Mouse (Mus musculus): ENCODE measurements at regions not wholly inside any gene's neighbourhood (a gene's known extent, or its start where the extent isn't known, plus 50 kb on each side); places are given as distances from the start of the nearest gene placed in this dataset.

DNA sequence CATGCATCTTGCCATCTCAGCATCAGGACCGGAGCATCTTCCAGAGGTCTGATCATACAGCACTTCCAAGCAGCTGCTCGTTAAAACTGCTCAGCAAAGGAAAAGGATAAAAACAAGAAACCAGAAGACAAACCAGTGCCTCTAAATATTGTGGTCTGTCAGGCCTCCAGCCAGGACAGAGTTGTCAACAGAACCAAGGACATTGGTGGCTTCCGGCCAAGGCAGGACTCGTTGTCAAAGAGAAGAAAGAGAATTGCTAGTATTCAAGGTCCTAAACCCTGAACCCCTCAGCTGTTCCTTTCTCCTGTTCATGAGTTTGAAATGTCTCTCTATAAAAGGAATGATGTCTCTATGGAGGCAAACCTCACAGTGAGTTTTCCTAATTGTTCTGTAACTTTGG is 155.0 kb downstream of the Sp3 start:
- DNase-seq (ENCODE audit: low spot score), result no peak

DNA sequence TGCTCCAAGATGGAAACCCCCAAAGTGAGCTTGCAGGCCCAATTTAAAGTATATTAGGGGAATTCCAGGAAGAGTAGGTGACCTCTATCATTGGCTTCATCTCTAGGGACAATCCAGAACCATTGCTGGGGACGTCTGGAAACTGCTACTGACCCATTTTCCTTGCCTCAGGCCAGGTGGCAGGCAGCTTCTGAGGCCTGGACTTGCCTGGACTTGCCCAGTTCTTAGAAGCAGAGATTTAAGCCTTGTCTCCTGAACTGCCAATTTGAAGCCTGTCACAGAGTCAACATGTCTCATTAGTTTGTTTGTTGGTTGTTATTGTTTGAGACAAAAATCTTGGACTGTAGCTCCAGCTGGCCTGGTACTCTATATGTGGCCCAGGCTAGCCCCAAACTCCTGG is 151.1 kb downstream of the Sp3 start:
- DNase-seq (ENCODE audit: low spot score), result no peak

DNA sequence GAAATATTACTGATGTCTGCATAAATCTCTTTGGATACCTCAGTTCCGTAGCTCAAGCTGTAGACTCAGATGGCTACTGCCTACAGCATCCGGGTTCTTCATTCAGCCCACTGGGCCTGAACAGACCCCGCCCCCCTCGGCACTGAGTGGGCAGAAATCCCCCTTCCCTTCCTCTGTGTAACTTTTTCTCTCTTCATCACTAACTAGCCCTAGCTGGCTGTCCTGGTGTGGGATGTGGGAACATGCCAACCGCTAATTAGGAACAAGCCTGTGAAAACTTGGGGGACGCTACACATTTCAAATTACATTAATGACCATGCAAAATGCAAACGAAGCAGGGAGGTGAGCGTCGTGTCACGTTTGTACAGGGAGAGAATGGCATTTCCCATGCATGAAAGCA is 147.5 kb downstream of the Sp3 start:
- no peak for DNase-seq (ENCODE audit: low spot score)

DNA sequence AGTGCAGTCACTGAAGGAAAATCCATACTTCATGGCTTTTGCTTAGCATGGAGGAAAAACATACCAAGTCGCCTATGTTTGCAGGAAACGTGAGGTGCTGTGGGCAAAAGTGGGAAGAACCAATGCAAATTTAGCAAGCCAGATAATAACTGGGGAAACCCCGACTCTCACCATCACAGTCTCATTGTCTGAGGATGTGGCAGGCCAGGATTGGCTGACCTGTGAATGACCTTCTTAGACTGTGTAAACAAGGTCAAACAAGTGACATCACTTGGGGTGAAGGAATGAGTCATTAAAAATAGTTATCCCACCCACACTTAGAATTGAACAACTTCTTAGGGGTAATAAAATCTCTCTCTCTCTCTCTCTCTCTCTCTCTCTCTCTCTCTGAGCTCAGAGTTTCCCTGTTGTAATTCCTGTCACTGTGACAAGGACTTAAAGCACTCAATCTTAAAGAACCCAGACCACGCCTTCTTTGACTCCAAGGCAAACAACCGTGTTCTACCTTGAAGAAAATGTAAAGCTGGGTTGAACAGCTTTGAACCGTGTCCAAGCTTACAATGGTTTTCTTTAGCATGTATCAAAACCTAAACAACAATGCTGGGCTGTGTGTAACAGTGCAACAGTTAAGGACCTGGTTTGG is 142.0 kb downstream of the Sp3 start:
- no peak for DNase-seq (ENCODE audit: low spot score)

DNA sequence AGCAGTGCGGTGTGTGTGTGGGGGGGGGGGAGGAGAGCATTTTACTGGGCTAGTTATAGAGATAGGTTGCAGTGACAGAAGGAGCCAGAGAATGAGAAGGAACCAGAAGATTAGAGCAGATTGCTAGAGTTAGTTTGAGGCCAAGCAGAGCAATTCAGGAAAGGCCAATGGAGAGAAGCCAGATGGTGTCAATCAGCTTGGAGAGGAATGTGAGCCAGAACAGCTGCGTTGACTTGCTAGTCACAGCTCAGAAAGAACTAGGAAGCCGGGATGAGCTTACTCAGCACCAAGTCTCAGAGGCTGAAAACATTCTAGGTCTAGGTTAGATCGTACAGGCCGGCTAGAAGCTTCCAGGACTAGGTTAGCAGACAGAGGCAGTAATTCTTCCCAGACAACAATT is 140.6 kb downstream of the Sp3 start:
- peak; percentile 46 for DNase-seq (ENCODE audit: low spot score)

DNA sequence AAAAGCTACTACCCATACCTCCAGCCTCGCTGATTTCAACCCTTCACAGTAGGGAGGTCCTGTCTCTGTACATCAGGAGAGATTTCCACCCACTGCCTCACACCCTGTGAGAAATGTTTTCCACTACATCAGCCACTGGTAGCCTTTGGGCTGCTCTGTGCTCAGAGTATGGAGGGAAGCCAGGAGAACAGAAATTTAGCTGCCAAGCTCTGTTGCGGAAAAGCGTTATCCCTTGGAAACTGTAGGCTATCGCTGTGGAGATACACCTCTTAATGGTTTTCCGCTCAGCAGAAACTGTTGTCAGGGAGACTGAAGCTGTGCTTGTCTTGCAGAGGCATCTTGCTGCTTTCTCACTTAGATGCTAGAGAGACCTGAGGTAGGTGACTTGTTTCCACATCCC is 138.9 kb downstream of the Sp3 start:
- peak; percentile 40 for DNase-seq (ENCODE audit: low spot score)

DNA sequence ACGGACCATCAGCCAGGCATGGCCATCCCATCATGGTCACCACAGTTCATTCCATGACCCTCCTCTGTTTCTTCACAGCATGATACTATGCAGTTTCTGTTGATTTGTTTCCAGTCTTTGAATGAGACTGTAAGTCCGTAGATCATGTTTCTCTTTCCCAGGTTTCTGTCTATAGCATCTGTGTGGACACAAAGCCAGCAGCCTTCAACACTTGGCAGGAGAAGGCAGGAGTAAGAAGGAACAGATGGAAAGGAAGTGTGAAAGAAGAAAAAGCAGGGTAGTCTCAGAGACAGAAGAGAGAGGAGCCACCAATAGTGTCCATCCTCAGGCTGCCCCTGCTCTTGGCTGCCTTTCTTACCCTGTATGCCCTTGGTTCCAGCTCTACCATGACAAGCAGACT is 136.6 kb downstream of the Sp3 start:
- no peak for DNase-seq (ENCODE audit: low spot score)

DNA sequence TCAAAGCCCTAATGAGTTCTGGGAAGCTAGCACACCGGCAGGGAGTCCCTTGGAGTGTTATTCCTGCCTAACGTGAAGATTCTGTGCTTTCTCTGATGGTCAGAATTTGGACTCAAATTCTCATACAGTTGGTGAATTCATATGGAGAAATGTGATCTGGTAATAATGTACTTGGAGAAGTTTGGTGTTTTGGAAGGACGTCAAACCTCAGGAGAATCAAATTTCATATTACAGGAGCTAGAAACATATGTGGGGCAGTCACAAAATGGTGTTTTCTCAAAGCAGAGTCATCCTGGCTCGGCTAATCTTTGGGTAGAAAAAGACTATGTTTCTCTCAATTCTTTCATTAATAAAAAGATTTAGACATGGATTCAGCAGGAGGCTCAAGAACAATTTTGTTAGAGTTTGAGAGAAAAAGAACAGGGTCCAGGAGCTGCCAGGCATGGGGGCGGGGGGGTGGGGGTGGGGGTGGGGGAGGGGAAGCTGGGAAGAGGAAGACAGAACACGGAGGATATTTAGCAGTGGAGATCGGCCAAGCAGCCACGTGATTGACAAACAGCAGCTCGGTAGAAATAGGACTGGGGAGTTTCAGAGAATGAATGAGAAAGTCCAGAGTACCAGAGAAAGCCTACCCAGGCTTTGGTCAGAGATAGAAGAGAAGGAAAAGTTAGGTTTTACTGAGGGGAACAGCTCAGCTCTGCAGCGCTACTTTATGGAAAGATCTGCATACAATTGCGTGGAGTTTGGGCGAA is 130.6 kb downstream of the Sp3 start:
- DNase-seq (ENCODE audit: low spot score), result no peak

DNA sequence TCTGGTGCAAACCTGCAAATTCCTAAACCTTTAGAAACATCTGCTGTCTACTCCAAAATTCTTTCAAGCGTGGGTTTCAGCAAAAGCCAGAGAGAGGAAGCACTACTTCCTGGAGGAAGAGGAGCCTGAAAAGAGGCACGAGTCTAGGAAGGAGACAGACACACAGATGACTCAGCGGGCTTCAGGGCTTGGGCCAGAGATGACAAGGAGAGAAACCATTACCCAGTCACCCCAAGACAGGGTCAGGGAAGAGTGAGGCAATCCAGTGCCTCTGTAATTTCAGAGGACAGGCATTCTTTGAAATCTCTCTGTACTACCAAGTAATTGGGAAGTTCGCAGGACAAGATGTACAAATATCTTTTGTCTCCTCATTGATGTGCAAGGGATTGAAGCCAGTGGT is 127.7 kb downstream of the Sp3 start:
- peak; percentile 59 for DNase-seq (ENCODE audit: low spot score)

DNA sequence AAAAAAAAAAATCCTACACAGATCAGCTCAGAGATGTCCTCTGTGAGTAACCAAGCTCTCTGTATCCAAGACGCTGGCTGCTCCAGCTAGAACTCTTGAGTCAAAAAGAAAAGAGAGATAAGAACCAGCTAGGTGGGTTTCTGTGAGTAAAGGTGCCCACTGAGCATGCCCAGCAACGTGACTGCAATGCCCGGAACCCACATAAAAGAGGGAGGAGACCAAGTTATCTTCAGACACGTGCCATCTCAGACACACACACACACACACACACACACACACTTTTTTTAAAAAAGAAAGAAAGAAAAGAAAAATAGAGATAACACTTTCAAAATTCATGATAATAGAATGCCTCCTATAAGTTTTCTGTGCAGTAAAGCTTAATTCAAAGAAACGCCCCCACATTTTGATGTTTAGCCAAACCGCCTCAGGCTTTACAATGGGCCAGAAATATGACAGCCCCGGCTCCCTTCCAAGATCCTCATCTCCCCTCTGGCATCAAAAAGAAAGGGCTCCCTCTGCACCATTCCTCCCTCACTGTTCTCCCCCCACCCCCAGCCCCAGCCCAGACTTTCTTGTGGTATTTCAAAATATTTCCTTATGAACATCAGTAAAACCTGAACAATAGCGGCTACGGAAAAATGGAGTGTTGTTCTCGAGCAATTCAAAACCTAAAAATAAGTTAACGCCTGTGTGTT is 124.8 kb downstream of the Sp3 start:
- DNase-seq (ENCODE audit: low spot score), result no peak

DNA sequence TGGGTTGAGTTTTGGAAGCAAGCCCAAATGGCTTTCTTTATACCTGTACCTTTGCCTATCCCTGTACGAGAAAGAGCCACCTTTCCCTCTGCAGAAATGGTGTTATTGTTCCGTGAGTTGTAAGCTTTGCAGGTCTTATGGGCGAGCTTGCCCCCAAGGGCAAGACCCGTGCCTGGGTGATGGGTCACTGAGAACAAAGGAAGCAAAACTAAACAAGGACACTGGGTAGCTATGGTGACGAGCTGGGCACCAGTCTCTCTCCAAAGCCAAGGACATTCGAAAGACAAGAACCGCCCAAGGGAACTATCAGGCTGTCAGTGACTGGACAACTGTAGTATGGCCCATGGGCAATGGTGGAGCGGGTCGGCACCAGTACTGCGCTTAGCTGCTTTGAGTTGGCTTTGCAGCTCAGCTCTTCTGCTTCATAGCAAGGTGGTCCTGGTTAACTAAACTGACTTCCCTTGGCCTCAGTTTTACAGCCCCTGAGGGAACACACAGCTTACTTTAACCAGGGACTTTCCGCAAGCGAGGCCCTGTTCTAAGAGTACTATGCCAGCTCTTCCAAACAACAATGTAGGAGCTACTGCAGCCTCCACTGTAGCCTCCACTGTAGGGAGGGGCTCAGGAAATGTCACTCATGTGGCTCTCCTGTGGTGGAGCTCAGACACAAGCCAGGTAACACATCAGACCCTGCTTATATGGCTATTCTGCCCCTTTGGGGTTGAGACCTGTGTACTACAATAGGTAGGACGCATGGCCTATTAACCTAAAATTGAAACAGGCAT is 124.1 kb downstream of the Sp3 start:
- DNase-seq (ENCODE audit: low spot score), result no peak

DNA sequence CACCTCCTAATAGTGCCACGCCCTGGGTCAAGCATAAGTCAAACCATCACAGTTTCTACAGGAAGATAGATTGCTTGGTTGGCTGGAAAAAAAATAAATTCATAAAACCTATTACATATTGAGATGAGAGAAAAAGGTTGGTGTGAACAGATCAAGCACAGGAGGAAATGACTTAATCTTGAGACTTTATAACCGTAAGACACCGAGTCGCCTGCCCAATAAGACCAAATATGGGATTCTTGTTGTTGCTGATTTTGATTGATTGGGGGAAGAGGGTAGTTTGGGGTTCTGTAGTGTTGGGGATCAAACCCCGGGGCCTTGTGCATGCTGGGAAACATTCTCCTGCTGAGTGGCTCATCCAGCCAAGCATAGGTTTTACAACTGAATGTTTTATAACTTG is 122.9 kb downstream of the Sp3 start:
- no peak for DNase-seq (ENCODE audit: low spot score)

DNA sequence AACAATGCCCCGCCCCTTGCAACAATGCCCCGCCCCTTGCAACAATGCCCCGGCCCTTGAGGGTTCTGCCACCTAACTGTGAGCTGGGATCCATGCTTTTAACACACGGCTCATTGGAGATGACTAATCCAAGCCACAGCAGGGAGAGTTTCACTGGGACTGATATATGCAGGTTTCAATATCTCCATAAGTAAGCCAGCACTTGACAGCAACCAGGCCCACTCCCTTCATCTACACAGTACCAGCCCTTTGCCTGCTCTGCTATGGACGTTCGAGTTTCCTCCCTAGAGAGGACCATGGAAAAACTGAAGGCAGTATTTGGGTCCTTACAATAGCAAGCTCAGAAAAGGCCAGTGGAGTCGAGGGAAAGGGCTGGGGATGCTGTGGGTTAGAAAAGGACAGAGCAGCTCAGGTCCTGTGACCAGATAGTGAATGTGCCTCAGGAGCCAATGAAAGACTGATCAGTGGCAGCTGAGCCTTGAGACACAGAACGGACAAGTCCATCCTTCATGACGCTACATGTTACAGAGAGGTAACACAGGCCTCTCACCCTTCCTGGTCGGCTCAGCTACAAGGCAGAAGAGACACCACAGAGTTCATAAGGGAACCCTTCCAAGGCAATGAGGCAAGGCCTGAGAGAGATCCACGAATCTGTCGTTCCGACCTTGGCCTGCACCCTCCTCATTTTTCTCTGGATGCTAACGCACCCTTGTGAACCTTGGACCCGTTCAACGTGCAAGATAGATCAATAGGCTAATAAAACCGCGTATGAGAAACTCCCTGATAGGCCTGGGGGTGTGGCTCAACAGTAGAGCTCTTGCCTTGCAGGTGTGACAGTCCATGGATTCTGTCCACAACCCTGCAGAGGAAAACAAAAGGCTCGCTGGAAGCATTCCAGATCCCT is 114.5 kb downstream of the Sp3 start:
- no peak for DNase-seq (ENCODE audit: low spot score)

DNA sequence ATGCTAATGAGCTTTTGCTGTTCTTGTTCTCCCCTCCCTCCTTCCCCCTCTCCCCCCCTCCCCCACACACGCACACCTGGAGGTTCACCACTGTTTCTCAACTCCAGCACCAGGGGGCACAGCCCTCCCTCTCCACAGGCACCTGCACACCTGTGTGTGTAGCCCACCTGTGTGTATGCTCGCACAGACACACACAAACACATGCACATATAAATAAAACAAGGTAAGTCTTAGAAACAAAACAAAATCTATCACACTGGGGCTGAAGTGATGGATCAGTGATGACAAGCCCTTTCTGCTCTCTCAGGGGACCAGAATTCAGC is 113.9 kb downstream of the Sp3 start:
- DNase-seq (ENCODE audit: low spot score), result no peak

DNA sequence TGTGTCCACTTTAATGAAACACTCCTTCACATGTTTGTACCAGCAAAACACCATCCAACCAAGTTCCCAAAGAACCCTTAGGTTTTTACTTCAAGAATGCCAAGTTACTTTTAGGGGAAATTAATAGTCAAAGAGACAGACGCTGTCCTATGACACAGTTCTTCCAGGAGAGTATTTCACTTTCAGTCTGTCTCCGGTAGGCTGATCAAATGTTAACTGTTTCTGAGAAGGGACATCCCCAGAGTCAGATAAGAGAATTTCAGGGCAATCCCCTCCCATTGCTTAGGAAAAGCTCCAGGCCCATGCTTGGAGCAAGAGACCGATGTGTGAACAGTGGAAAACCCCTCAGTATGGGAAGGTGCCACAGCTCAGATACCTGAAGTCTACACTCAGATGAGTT is 112.1 kb downstream of the Sp3 start:
- no peak for DNase-seq (ENCODE audit: low spot score)

DNA sequence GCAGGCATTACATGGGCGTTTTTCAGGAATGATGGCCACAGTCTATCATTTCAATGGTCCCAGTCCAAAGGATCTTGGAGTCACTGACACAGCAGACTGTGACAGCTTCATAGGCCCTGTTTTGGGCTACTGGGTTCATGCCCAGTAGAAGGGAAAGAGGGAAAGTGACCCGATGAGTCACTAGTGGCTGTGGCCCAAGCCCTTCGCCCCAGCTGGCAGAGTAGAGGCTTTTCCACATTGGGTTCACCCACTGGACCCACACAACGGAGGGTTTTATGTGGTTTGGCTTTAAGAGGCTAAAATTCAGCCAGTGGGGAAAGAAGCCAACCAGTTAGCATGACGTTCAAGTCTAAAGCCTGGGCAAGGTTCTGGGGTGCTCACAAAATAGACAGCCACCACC is 108.4 kb downstream of the Sp3 start:
- DNase-seq (ENCODE audit: low spot score), result peak; percentile 95

DNA sequence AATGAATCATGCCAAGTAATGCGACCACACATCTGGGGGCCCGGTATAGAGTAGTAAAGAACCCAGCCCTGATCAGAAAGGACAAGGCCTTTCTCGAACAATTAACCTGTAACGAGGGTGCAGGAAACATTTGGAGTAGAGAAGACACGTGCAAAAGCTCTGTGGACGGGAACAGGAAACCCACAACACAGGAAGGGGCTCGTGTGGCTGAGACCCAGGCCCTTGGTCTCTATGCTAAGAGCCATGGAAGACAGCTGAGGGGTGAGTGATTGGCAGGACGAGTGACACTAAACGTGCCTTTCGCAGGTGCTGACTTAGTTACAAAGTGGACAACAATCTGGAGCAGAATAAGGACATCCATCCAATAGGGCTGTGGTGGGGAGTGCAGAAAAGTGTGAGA is 106.3 kb downstream of the Sp3 start:
- DNase-seq (ENCODE audit: low spot score), result no peak

DNA sequence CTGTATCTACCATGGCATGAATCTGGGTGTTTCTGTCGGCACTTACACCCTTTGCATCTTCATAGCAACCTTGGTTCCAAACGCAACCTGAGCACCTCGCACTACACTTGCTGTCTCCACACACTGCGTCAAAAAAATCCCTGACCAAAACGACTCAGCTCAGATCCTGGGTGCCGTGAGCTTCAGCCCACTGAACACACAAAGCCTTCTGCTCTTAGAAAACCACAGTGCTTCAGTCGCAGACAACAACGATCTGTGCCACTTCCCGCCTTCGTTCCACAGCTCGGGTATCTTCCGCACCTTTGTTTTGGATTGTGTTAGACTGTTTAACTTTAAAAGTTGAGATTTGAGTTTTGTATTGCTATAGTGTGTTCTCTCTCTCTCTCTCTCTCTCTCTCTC is 105.7 kb downstream of the Sp3 start:
- DNase-seq (ENCODE audit: low spot score), result no peak

DNA sequence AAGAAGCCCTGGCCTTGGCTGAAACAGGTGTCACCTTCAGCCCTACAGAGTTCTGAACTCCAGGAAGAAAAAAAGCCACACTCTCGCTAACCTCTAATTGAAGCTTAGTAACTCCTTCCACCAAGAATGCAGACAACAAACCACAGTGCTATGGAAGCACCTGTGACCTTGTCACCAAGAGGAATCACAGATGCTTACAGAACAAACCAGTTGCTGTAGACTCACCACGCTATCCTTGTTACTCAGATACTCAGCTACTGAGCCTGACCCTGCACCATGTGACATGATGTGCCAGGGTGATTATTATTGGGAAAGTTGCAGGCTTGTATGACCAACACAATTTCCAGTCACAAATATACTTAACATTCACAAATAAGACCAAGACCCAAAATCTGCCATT is 104.6 kb downstream of the Sp3 start:
- no peak for DNase-seq (ENCODE audit: low spot score)

DNA sequence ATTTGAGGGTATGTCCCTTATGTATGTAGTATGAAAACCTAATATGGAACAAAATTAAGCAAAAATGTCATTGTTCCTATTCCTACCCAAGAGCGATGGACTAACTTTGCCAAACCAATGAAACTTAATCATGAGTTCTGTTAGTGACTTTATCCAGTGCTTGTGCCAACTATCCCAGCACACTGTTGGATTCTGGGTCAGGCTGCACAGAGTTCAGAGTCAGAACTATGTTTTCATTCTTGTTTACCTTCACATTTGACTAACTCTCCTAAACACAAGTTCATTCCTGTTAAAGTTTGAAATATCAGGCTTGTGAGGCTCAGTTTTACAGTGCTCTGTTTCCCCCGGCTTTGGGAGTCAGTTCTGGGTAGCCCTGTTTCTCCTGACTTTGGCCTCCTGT is 100.2 kb downstream of the Sp3 start:
- DNase-seq (ENCODE audit: low spot score), result peak; percentile 80

DNA sequence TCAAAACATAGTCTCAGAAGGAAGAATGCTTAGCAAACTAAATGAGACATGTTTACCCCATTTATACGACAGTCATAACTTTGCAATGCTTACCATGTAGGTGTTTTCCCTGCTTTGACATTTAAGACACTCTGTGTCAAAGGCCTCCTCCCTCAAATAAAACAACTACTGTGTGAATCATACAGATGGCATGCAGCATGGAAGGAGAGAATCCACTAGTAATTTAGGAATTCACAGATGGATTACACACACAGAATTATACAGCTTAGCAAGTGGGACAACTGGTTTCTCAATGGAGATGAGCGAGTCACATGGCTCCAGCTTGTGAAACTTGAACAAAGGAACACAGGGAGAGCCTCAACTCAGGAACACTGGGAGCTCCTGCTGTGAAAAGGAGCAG is 98.7 kb downstream of the Sp3 start:
- peak; percentile 39 for DNase-seq (ENCODE audit: low spot score)

DNA sequence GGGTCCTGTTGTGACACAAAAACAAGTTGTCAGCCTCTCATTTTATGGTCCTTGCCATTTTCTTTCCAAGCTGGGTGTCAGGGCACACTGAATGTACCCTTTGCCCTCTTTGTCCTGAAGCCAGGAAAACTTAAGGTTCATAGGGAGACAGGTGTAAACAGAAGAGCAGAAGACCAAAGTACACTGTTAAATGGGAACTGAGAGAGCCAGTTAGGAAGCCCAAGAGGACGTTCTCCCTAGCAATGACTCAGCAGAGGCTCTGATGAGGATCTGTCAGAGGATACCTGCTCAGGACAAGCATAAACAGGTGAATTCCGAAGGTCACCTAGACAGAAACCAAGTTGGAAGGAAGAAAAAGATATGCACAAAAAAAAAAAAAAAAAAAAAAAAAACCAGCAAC is 94.0 kb downstream of the Sp3 start:
- DNase-seq (ENCODE audit: low spot score), result no peak

Data from adipocyte (in vitro differentiated cells).